Mouse (Mus musculus) thymus, adult 2 months (tissue): Measurements from ENCODE around the gene Prdm16.

Source experiments
- CTCF ChIP-seq: fragments of 200-500 bp; IDR thresholded peaks from 2 replicates; pipeline ENCODE4 v1.5.1; 2012; ENCODE audit warnings: mild to moderate bottlenecking, control low read depth, low read length, moderate library complexity, borderline replicate concordance; ENCODE audit not compliant: control insufficient read depth, poor library complexity, insufficient read depth; ENCODE audit errors: extremely low read depth
- POLR2A ChIP-seq: fragments of 200-500 bp; IDR thresholded peaks from 2 replicates; pipeline ENCODE4 v1.6.1; 2012; ENCODE audit warnings: mild to moderate bottlenecking, low read length, control low read depth, moderate library complexity; ENCODE audit not compliant: control insufficient read depth, poor library complexity, insufficient read depth; ENCODE audit errors: extremely low read depth

DNA sequence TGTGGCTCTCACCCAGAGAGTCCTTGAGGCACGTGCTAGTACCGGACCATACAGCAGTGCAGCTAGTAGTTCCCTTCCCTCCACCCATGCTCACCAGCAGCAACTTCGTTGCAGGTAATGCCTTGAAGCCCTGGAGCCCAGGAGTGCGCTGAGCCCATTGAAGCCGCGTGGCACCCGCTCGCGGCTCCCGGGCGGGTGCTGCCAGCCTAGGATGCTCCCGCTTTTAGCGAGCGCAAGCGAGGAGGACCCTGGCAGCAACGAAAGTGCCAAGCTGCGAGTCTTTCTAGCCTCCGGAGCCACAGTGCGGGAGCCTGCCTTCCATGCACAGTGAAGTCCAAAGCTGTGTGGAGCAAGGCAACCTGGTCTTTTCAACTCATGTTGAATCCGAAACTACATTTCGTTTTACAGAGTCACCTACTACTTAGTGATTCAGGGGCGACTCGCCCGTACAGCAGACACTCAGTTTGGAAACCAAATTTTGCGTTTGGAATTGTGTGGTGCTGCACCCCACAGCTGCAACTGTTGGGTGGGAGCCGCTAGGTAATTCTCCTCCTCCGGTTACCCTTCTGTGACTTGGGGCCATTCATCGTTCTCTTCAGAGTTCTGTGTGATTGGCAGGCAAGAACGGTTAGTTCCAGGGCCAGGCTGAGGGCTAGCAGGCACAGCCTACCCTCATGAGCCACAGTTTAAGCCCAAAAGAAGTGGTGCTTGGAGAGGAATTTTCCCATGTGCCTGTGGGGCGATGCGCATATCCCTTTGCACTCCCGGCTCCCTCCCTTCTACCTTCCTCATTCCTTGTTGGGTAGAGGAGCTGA, 4.8 kb upstream of the Prdm16 start:
- TF ChIP-seq CTCF (no peak), POLR2A (no peak)
